Mouse (Mus musculus): ENCODE measurements around the gene Iqgap3. TPM values are rescaled to one million over a fixed set of nuclear protein-coding genes. Genes with fewer than 3 reads are reported as not detected.

The Iqgap3 gene
- total RNA-seq, 1 experiment from 2014 or later = 17.2 TPM

GRCm38 (mm10) chr3:88148354-88148753 lies 66.6 kb downstream of the Iqgap3 start:
- peak; percentile 37 for ATAC-seq (replicated peaks; ENCODE audit: low read depth, poor library complexity, severe bottlenecking)

DNA sequence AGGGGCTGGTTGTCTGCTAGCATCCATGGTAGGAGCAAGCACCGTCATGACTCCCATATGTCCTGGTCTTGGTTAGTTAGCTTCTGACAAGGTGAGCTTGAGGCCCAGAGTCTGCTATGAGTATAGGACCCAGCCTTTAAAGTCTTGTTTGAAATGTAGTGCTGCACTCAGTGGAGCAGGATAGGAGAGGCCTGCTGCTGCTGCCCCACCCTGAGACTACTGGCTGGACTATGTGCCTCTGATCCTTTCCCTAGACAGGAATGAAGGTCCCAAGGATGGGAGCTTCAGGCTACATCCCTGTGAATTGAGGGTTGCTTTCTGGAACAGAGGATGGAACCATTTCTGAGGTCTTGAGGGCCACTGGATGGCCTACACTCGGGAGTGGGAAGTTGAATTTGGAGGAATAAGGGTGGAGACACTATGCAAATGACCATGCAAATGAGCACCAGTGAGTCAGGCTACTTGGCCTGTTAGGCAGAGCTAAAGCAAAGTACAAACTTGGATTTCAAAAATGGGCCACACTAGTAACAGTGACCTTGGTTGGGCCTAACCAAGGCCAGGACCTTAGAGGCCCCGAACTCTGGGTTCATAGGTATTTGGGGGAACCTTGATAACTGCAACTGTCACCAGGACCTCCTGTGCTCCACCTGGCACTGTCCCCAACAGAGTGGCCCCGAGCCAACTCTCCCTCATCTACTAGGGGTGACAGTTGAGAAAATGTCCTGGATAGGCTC lies 67.2 kb downstream of the Iqgap3 start:
- ATAC-seq (replicated peaks; ENCODE audit: low read depth, poor library complexity, severe bottlenecking) = peak; percentile 17

DNA sequence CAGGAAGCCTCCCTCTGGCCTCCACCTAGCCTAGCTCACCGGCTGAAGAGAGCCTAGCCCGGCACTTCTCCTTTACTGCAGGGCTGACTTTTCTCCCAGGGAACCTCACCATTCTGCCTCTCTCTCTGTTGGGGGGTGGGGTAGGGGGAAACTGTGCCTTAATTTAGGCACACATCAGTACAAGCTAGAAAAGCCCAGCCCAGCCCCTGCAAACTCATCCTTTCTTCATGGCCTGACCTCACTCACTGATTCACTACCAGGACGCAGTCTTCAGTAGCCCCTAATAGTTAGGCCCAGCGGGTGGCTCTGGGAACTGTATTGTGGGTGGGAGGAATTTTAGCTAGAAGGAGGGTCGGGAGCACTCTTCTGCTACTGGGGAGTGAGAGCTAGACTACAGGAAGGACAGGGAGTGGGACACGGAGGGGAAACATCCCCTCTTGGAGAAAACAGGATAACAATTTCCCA lies 67.8 kb downstream of the Iqgap3 start:
- peak; percentile 19; the same call in 1 of the 2 replicates for ATAC-seq (replicated peaks; ENCODE audit: low read depth, poor library complexity, severe bottlenecking)

DNA sequence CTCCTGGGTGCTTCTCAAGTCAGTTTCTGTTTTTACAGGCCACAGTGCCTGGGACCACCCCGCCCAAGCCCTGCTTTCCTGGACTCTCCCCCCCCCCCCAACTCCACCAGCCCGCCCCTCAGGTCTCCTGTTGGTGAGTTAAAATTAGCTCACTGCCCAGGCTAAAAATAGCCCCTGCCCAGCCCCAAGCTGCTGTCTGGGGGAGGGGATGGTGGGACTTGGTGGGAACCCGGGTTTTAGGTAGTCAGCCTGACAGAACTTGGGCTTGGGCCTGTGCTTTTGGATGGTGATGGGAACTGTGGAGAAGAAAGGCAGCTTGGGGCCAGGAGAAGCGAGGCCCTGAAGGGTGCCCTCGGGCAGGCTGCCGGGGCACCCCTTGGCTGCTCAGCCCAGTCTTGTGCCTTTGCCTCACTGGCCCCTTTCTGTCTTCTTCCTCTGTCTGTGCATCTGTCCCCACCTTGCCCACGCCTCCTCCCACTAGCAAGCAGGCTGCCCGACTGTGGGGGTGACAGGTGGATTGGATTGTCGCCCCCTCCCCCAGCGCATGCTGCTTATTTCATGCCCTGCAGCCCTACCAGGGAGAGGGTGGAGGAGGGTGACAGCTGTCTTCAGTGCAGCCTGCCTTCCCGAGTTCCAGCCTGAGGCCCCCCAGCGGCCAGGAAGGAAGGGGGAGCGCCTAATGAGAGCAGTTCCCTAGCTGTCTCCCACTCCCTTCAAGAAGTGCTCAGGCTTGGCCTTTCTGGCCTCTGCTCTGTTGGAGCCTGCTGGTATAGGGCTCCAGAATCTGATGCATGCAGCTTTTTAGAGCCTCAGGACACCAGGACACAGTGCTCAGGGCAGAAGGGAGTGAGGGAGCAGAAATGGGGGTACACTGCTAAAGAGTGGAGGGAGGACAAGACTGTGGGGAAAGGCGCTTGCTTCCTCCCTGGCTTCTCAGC lies 68.6 kb downstream of the Iqgap3 start:
- ATAC-seq (replicated peaks; ENCODE audit: low read depth, poor library complexity, severe bottlenecking) = no peak

DNA sequence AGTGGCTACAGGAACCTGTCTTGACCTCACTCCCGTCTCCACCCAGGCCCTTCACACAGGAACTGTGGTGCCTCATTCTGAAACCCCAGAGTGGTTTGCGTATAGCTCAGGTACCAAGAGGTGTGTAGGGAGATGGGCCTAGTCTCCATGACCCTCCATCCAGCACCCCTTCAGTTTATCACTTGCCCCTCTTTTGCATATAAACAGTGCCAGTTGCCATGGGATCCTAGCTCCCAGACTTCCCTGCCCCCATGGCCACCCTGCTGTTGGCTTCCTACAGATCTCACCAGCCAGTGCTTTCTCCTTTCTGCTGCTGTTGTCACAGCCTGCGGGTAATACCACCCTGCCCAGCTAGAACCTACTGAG lies 69.2 kb downstream of the Iqgap3 start:
- ATAC-seq (replicated peaks; ENCODE audit: low read depth, poor library complexity, severe bottlenecking) = no peak

DNA sequence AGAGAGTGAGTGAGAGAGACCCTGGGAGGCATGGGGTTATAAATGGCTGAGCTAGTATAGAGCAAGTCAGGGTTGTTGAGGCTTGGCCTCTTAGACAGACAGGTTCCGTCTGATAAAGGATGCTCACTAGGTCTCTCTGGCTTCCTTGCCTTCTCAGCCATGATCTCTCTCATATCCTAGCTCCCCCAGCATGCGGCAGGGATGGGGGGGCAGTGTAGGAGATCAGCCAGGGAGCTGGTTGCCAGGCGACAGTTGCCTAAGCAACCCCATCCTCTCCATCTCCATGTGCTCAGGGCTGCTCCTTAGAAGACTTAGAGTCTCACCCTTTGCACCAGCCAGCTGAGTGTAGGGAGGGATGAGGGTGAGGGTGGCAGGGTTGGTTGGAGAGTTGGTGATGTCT lies 70.3 kb downstream of the Iqgap3 start:
- no peak for ATAC-seq (replicated peaks; ENCODE audit: low read depth, poor library complexity, severe bottlenecking)

DNA sequence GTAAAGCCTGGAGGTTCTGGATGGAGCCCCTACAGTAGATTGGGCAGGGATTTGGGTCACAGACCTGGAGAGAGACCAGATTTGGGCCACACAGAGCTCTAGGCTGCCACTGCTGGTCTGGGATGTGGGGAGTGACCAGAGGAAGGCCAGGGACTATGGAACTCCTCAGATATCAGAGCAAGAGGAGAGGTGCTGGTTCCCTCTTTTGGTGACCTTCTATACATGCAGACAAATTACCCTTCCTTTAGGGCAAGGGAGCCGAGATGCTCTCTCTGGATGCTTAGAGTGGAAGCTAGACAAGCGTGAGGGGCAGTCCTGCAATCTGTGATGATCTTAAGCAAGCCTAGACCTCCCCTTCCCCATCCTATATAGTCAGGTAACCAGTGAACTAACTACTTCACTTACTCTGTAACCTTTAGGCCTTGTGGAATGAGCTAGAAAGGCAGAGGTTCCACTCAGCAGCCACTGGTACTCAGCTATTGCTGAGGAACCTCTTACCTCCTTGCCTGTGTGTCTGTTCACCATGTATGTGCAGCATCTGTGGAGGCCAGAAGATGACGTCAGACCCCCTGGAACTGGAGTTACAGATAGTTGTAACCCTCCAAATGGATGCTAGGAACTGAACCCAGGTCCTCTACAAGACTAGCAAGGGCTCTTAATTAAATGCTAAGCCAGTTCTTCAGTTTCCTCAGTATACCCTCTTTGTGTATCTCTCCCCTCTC lies 71.7 kb downstream of the Iqgap3 start:
- no peak for ATAC-seq (replicated peaks; ENCODE audit: low read depth, poor library complexity, severe bottlenecking)

GRCm38 (mm10) chr3:88154236-88154635 lies 72.5 kb downstream of the Iqgap3 start:
- ATAC-seq (replicated peaks; ENCODE audit: low read depth, poor library complexity, severe bottlenecking) = no peak

- ATAC-seq (replicated peaks; ENCODE audit: low read depth, poor library complexity, severe bottlenecking) = no peak
Observed at GRCm38 (mm10) chr3:88156817-88157216, 75.0 kb downstream of the Iqgap3 start.

GRCm38 (mm10) chr3:88157771-88158597 lies 76.2 kb downstream of the Iqgap3 start:
- peak; percentile 78 for ATAC-seq (replicated peaks; ENCODE audit: low read depth, poor library complexity, severe bottlenecking)

DNA sequence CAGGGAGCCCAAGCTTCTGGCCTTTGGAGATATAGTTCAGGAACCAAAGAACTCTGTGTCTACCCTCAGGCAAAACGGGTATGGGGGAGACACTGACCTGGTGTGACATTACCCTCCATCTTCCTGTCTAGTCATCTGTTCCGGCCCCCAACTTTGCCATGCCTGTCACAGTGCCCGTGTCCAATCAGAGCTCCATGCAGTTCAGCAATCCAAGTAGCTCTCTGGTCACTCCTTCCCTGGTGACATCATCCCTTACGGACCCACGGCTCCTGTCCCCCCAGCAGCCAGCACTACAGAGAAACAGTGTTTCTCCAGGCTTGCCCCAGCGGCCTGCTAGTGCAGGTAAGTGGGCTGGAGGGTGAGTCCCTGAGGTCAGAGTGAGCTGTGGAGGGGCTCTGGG lies 77.2 kb downstream of the Iqgap3 start:
- no peak for ATAC-seq (replicated peaks; ENCODE audit: low read depth, poor library complexity, severe bottlenecking)

DNA sequence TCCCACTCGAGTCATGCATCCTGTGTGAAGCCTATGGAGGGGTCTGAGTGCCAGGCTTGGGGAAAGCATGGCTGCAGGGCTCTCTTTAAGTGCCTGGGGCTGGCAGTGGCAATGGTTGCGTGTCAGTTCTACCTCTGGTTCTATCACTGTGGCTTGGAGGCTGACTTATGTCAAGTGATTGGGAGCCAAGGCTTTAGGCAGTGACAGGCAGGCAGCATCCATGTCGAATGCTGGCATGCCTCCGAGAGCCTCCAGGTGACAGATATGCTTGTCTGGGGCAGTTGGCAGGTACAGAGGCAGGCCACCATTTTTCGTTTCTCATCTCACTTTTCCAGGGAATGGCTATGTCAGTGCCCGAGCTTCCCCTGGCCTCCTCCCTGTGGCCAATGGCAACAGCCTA lies 79.1 kb downstream of the Iqgap3 start:
- no peak for ATAC-seq (replicated peaks; ENCODE audit: low read depth, poor library complexity, severe bottlenecking)

- ATAC-seq (replicated peaks; ENCODE audit: low read depth, poor library complexity, severe bottlenecking) = no peak
Observed at GRCm38 (mm10) chr3:88162259-88162658, 80.5 kb downstream of the Iqgap3 start.

- ATAC-seq (replicated peaks; ENCODE audit: low read depth, poor library complexity, severe bottlenecking) = no peak
Observed at GRCm38 (mm10) chr3:88162811-88163210, 81.0 kb downstream of the Iqgap3 start.

GRCm38 (mm10) chr3:88163847-88164246 lies 82.1 kb downstream of the Iqgap3 start:
- ATAC-seq (replicated peaks; ENCODE audit: low read depth, poor library complexity, severe bottlenecking) = no peak

DNA sequence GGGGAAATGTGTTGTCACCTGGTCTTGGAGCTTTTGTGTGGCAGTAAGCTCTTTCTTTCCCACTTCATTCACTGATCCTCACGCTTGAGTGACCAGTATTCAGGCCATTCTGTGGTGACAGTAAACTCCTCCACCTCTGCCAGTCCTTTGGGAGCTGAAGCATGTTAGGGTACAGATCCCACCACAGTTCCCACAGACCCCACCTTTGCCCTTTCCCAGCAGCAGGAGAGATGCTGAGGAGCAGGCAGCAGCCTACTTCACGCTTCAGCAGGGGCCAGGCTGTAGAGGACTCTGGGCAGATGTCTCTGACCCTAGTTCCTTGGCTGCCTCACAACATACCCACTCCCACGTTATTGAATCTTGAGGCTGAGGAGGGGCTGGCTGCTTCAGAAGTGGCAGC lies 82.5 kb downstream of the Iqgap3 start:
- ATAC-seq (replicated peaks; ENCODE audit: low read depth, poor library complexity, severe bottlenecking) = no peak

DNA sequence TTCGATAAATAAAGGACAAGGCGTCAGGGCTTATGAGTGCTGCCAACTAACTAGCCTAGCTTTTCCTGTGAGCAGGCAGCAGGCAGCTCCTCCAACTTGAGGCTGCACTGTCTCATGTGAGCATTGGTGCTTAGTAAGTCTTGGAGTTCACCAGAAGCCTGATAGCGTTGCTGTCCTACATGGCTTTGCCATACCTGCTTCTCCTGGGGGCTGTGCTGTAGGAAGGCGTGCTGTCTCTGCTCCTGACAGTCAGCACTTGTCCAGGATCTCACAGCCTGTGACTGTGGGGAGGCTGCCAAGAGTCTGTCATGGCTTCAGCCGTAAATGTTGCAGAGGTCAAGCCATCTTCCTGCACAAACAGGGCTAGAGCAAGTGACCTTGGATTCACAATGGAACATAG lies 84.3 kb downstream of the Iqgap3 start:
- no peak for ATAC-seq (replicated peaks; ENCODE audit: low read depth, poor library complexity, severe bottlenecking)

DNA sequence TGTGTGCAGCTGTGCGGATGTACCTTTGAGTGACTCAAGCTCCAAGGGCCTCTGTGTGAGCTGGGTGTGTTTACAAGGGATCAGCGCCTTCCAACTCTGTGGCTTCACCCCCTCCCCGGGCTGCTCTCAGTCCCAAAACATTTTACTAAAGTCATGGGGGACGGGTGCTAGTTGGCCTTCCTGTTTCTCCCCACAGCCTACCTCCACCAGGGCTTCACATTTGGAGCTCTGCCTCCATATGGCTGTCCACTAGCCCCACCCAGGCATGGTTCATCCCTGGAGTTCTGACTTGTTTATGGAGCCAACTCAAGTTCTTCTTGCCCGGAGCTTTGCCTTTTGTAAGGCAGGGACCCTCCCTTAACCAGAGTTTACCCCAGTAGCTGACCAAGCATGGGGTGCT lies 88.6 kb downstream of the Iqgap3 start:
- ATAC-seq (replicated peaks; ENCODE audit: low read depth, poor library complexity, severe bottlenecking) = no peak

Data from common myeloid progenitor, adult 5-6 weeks (primary cell).